Mouse (Mus musculus) liver (tissue): Measurements from ENCODE around the gene Olfr547.

Experiments
- DNase-seq: peaks from one replicate; pipeline ENCODE4 v3.0.0-alpha.2; 2020; ENCODE audit warnings: mixed read lengths

The Olfr547 gene

DNA sequence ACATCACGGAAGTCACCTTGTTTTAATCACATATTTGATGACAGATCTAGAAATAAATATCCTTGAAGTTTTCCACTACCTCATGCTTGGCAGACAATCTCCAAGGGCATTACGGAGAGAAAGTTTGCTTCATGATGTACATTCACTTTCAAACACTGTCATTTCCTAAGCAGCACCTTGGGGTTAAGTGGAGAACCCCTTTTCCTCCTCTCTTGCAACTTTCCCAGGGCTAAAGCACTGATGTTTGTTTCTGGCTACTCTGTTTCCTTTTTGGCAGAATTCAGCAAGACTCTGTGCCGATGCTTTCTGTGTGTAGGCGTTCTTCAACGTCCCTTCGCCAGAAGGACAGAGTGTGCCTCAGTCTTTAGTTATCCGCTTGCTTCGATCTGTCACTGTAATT is 36.6 kb downstream of the Olfr547 start, which contains the start of gene Olfr550:
TSS of gene Olfr550 (plus strand) at position 301 of the 400 bp plus-strand sequence.
- DNase-seq = no peak

- no peak for DNase-seq
These were observed 38.8 kb downstream of the Olfr547 start for GRCm38 (mm10) chr7:102573174-102573830.

DNA sequence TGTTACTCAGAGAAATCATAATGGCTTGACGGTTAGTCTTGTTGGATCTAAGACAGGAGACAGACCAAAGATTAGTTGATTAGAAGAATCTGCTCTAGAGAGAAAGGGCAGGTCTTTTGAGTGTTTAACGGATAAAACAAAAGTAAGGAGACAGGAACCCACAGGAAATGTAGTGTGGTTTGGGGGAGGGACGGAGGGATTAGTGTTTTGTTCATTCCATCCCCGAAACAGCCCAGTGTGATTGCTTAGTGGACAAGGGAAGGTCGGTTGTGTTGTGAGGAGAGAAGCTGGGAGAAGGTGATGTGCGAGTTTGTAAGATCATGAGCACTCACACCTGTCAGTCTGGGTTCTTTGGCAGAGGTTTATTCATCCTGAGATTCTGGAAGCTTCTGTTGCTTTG is 41.4 kb downstream of the Olfr547 start:
- DNase-seq = no peak
